Mouse (Mus musculus): ENCODE results near the gene Armc7.
A peak's percentile ranks its signal among the peaks of the same experiment; 100 is the strongest.

Armc7 gene

GRCm38 (mm10) chr11:115534759-115535371 lies 59.4 kb downstream of the Armc7 start:
- DNase-seq, result no peak

- DNase-seq, result peak; percentile 58 to 77
Observed at GRCm38 (mm10) chr11:115535401-115536037, 60.1 kb downstream of the Armc7 start.

GRCm38 (mm10) chr11:115536038-115536681 lies 60.7 kb downstream of the Armc7 start, which contains the start of gene Sumo2:
Gene Sumo2 (minus strand): TSS chr11:115536276.
- DNase-seq, result peak; percentile 94 to 100

- DNase-seq, result no peak
Observed at GRCm38 (mm10) chr11:115536856-115537568, 61.5 kb downstream of the Armc7 start.

GRCm38 (mm10) chr11:115538045-115538444 lies 62.6 kb downstream of the Armc7 start:
- no peak for DNase-seq
